Comparison of ENCODE assay signal across 13 mouse cellular contexts in the genomic region with DNA sequence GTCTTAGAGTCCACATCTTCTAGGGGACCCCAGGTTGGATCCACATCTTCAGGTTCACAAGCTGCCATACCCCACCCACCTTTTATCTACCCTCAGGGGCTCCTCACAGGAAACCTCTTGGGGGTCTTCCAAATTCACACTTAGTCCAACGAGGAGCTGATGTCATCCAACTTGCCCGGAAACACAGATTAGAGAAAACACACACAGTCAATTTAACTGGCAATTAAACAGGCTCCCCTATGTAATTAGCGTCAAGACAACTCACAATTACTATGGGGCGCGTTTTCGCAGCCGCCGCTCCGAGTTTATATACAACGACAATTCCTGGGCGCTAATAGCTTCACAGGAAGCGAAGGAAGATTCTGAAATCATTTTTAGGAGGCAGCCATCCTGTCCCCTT.
"Had no signal": no experiment of that assay in that cellular context is flagged by ENCODE, and none has a peak within 500 bp of the region (broad histone marks: within the 10 kb centered on the region; RNA-seq: fewer than 3 reads in every experiment).

No protein-coding gene starts in this region.

- H3K4me3 ChIP-seq: left cerebral cortex, adult 2 months; liver, embryonic 13.5 days; midbrain, embryonic 12.5 days; midbrain, embryonic 15.5 days had no signal

- H3K27ac ChIP-seq: kidney, postnatal 0 days; left cerebral cortex, adult 2 months; liver, embryonic 13.5 days; macrophage; midbrain, embryonic 12.5 days; midbrain, embryonic 15.5 days had no signal

- DNase-seq: kidney, adult 2 months; kidney, postnatal 36 days; layer of hippocampus, postnatal 36 days; liver, embryonic 13.5 days; lung, adult 2 months; lung, postnatal 14 days; thymus, adult 18-20 months; thymus, postnatal 36 days had no signal

- H3K9me3 ChIP-seq: liver, embryonic 13.5 days; midbrain, embryonic 12.5 days; midbrain, embryonic 15.5 days had no signal

- H3K4me1 ChIP-seq: liver, embryonic 13.5 days had no signal

- H3K27me3 ChIP-seq: liver, embryonic 13.5 days; midbrain, embryonic 12.5 days; midbrain, embryonic 15.5 days had no signal

- H3K9ac ChIP-seq: liver, embryonic 13.5 days; midbrain, embryonic 12.5 days; midbrain, embryonic 15.5 days had no signal

- H3K36me3 ChIP-seq: liver, embryonic 13.5 days; midbrain, embryonic 12.5 days; midbrain, embryonic 15.5 days had no signal

- H3K4me2 ChIP-seq: liver, embryonic 13.5 days; midbrain, embryonic 12.5 days; midbrain, embryonic 15.5 days had no signal

- ATAC-seq: midbrain, embryonic 15.5 days had no signal
